In genomic region chr15:102765207-102765606, GRCm38 (mm10) we compare ENCODE assay signal across 14 mouse cellular contexts.
"Had no signal": no experiment of that assay in that cellular context is flagged by ENCODE, and none has a peak within 500 bp of the region (broad histone marks: within the 10 kb centered on the region; RNA-seq: fewer than 3 reads in every experiment).

No protein-coding gene starts in this region.

- DNase-seq: gastrocnemius, postnatal 14 days; gastrocnemius, postnatal 36 days; heart, adult 11 months; heart, adult 2 months; heart, postnatal 14 days; heart, postnatal 36 days; kidney, adult 11 months; kidney, adult 2 months; kidney, adult 9 months; kidney, postnatal 14 days; kidney, postnatal 36 days; layer of hippocampus, adult 9-11 months; layer of hippocampus, postnatal 36 days; left cerebral cortex, postnatal 4 days had no signal
